Mouse (Mus musculus) layer of hippocampus, postnatal 36 days (tissue): Measurements from ENCODE around the gene Chaf1a. TPM values are rescaled to one million over a fixed set of nuclear protein-coding genes. Genes with fewer than 3 reads are reported as not detected.
"Not testable (repeated sequence)": the region's sequence is repeated elsewhere in the genome, so short reads cannot be mapped to it uniquely, and the experiment has no call there.

Experiments
- DNase-seq, 2 experiments: peaks; one replicate each; pipeline ENCODE4 v3.0.0; 2022
- total RNA-seq, 2 experiments: library from RNA; stranded (reverse); gene quantifications; 2 replicates each; pipeline ENCODE4 v1.2.3; 2021

Gene Chaf1a
- total RNA-seq, 2 experiments from 2014 or later = 2.5 to 3.6 TPM

DNA sequence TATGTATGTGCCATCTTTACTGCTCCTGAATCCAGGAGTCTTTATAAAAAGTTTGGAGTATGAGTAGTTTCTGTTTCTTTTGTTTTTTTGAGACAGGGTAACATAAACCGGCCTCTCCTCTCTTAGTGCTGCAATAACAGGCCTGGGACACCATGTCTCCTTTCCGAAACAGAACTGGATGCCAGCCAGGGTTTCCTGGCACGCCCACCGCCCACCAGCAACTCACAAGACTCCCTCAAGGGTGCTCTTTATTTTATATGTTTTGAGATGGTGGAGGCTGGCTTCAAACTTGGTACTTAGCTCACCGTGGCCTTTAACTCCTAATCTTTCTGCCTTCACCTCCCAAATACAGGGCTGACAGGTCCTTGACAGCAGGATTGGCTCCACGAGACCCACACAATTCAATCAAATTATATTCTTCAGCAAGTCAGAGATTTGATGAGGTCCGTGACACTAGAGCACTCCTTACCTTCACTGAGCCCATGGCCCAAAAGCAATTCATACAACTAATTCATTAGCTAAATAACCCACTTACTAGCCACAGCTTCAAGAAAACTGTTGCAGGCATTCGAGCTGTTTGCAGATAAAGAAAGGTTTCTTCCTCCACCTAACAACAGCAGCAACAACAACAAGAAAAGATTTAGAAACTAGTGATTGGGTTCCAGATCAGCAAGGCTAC is 1.5 kb upstream of the Chaf1a start:
- DNase-seq = no peak

- DNase-seq = no peak
These were observed 894 bp upstream of the Chaf1a start for GRCm38 (mm10) chr17:56039345-56039744.

- no peak for DNase-seq
These were observed 571 bp downstream of the Chaf1a start for GRCm38 (mm10) chr17:56040857-56041163.

GRCm38 (mm10) chr17:56051369-56051768 is 11.1 kb downstream of the Chaf1a start:
- no peak for DNase-seq

DNA sequence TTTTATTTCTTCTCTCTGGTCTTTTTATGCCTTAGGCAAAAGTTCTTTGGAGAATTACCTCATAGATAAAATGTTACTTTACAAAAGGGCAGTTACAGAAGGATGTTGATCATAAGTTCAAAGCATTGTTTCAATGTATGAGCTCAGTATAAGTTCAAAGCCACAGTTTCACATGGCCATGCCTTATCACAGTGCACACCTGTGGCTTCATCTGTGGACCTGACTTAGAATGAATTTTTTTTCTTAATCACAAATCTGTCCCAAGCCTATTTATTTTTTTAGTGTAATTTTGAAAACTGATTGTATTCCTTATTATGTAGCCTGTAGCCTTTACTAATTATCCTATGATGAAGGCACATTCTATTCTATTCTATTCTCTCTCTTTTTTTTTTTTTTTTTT is 14.7 kb downstream of the Chaf1a start:
- no peak for DNase-seq

- no peak for DNase-seq
These were observed 15.9 kb downstream of the Chaf1a start for GRCm38 (mm10) chr17:56055945-56056678.

GRCm38 (mm10) chr17:56057381-56058120 is 17.3 kb downstream of the Chaf1a start:
- no peak for DNase-seq

- DNase-seq = no peak
These were observed 21.8 kb downstream of the Chaf1a start for GRCm38 (mm10) chr17:56062081-56062480.

GRCm38 (mm10) chr17:56065715-56066114 is 25.5 kb downstream of the Chaf1a start:
- not testable (repeated sequence) for DNase-seq

DNA sequence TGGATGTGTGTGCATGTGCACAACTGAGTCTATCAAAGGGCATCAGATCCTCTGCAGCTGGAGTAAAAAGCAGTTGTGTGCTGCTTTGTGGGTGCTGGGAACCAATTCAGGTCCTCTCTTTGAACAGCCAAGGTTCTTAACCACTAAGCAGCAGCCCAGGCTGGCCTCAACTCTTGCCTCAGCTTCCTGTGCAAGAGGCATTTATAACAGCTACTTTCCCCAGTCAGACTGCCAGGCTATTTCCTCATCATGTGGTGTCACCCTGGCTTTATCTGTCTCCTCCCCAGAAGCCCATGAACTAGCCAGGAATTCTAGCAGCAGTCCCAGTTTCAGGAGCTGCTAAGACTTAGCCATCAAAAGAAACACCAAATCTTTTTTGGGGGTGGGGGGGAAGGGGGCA is 26.2 kb downstream of the Chaf1a start:
- no peak for DNase-seq

DNA sequence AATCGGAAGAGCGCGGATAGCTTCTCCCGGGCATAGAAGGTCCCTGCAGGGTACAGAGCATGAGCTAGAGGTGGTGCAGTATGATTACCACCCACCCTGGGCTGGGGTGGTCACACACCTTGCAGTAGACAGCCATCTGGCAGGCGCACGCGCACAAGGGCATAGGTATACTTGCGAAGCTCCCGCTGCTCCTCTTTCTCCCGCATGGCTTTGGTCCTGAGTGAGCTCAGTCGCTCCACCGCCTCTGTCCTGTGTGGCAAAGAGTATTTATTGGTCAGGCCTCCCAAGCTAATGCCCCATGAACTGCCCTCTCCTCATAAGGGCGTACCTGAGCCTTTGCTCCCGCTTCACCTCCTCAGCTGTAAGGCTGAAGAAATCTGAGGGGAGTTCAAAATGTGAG is 28.8 kb downstream of the Chaf1a start:
- no peak for DNase-seq

GRCm38 (mm10) chr17:56071126-56071525 is 30.9 kb downstream of the Chaf1a start:
- no peak for DNase-seq

- no peak for DNase-seq
These were observed 32.0 kb downstream of the Chaf1a start for GRCm38 (mm10) chr17:56072243-56072642.

- DNase-seq = peak; percentile 51 to 64
These were observed 34.0 kb downstream of the Chaf1a start for GRCm38 (mm10) chr17:56074097-56074826.

- DNase-seq = peak; percentile 96
These were observed 34.6 kb downstream of the Chaf1a start, which contains the start of gene Ubxn6 for GRCm38 (mm10) chr17:56074827-56075208. Gene Ubxn6 (minus strand): TSS chr17:56075028.

DNA sequence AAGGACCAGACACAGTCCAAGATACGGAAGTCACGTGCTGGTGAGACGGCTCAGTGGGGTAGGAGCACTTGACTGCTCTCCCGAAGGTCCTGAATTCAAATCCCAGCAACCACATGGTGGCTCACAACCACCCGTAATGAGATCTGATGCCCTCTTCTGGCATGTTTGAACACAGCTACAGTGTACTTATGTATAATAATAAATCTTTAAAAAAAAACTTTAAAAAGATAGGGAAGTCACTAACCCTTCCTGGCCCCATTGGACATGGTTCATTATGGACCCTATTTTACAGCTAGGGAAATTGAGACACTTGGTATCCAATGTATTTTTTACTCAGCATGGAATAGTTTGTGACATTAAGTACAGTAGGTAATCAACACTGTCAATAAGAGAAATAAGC is 37.3 kb downstream of the Chaf1a start:
- no peak for DNase-seq

DNA sequence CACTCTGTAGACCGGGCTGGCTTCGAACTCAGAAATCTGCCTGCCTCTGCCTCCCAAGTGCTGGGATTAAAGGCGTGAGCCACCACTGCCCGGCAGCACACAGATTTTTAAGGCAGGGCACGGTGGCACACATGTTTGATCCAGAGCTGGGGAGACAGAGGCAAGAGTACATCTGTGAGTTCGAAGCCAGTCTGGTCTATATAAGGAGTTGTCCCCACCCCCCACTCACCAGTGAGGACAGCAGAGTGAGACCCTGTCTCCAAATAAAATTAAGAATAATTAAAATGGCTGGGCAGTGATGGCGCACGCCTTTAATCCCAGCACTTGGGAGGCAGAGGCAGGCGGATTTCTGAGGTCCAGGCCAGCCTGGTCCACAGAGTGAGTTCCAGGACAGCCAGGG is 38.1 kb downstream of the Chaf1a start:
- peak in 1 of 2 experiments; percentile 19 for DNase-seq

DNA sequence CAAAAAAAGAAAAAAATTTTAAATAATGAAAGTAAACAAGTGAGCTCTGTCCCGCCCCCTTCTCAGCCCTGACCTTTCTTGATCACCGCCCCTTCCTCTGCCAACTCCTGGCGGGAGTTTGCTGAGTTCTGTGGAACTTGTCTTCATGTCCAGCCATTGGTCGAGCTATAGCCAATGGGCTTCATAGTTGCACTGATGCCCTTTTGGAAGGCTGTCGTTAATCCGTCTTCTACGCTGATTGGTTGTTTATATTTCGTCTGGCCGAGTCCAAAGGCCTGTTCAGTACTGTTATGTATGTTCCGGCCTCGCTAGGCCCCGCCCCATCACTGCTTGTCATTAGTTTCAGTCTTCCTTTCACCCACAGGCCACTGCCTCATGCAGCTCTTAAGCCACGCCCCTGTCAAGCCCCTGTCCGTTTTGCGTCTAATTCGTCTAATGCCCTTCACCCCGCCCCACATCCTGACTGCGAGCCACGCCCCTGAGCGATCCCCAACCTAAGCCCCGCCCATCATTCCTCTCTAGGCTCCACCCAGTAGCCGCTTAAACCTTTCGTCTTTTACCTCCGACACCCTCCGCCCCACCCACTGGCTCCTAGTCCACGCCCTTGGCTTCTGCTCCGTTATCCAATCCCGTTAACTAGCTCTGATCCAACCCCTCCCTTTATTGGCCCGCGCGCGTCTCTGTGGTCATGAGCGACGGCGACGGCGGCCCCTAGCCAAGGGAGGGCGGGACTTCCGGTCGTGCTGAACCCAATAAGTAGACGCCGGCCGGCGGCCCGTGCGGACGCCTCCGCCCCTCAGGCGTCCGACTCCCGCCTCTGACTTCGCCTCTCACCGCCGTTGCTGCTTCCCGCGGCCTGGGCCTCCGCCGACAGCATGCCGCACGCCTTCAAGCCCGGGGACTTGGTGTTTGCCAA is 38.9 kb downstream of the Chaf1a start, which contains the start of gene Hdgfl2:
Hdgfl2 (plus strand) TSS at position 755 of the 916 bp plus-strand sequence.
- peak; percentile 99 to 100 for DNase-seq

DNA sequence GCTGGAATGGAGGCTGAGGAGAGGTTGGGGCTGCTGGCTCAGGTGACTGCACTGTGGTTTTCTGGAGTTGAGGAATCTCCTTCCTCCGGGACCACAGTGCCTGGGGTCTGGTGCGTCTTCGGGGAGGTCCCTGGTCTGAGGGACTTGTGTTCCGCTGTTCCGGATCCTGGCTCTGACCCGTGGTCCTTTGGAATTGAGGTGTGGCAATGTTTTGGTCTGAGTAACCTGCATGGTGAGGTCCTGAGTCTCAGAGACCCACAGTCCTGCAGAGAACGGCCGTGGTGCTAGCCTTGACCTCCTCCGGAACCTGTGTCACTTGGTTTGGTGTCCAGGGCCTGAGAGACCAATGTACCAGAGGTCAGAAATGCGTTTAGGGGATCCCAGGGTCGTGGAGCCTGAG is 39.7 kb downstream of the Chaf1a start:
- no peak for DNase-seq

- peak; percentile 47 to 49 for DNase-seq
These were observed 40.7 kb downstream of the Chaf1a start for GRCm38 (mm10) chr17:56080781-56081585.

- DNase-seq = no peak
These were observed 52.1 kb downstream of the Chaf1a start for GRCm38 (mm10) chr17:56092312-56092711.
